Mouse (Mus musculus) cortical plate, adult 2 months (tissue): Measurements from ENCODE around the gene Gsto1. TPM values are rescaled to one million over a fixed set of nuclear protein-coding genes. Genes with fewer than 3 reads are reported as not detected.

Source experiments
- H3K27ac ChIP-seq: fragments of 200-500 bp; 2 replicates; pipeline ENCODE4 v1.5.1; 2012; ENCODE audit warnings: low read length, control low read depth, inconsistent platforms; ENCODE audit not compliant: insufficient read depth
- H3K4me1 ChIP-seq: fragments of 200-500 bp; 2 replicates; pipeline ENCODE4 v1.6.1; 2011; ENCODE audit warnings: low read length; ENCODE audit not compliant: control insufficient read depth, insufficient read depth
- H3K4me3 ChIP-seq: fragments of 200-500 bp; 2 replicates; pipeline ENCODE4 v1.5.1; 2011; ENCODE audit warnings: mild to moderate bottlenecking, low read length, control low read depth; ENCODE audit not compliant: insufficient read depth
- CTCF ChIP-seq: fragments of 200-500 bp; IDR thresholded peaks from 2 replicates; pipeline ENCODE4 v1.5.1; 2011; ENCODE audit warnings: mild to moderate bottlenecking, control low read depth, low read length; ENCODE audit not compliant: insufficient read depth; ENCODE audit errors: extremely low read depth
- POLR2A ChIP-seq: fragments of 200-500 bp; IDR thresholded peaks from 2 replicates; pipeline ENCODE4 v1.6.1; 2011; ENCODE audit warnings: mild to moderate bottlenecking, low read length, control low read depth; ENCODE audit not compliant: insufficient read depth; ENCODE audit errors: extremely low read depth
- polyA plus RNA-seq: library from polyadenylated mRNA; depleted of rRNA; stranded (reverse); fragments of >200 nt; gene quantifications from 2 replicates; pipeline ENCODE4 v1.2.3, GENCODE M21; 2012

The Gsto1 gene
- polyA plus RNA-seq, 1 experiment = 51.4 TPM

- TF ChIP-seq POLR2A (no peak), CTCF (no peak)
- no peak overlapping the region for H3K4me3 ChIP-seq
- H3K4me1 ChIP-seq = no peaks in the 10 kb centered on the region
- no peak overlapping the region for H3K27ac ChIP-seq
These were observed 45.8 kb downstream of the Gsto1 start for GRCm38 (mm10) chr19:47900558-47900957.

- Histone ChIP-seq H3K27ac (no peak overlapping the region), H3K4me3 (no peak overlapping the region), H3K4me1 (no peaks in the 10 kb centered on the region)
- no peak for TF ChIP-seq CTCF
- TF ChIP-seq POLR2A = no peak
These were observed 47.8 kb downstream of the Gsto1 start for GRCm38 (mm10) chr19:47902316-47903201.

GRCm38 (mm10) chr19:47903679-47904078 is 48.9 kb downstream of the Gsto1 start:
- TF ChIP-seq POLR2A (no peak), CTCF (no peak)
- no peak overlapping the region for H3K27ac ChIP-seq
- H3K4me3 ChIP-seq = no peak overlapping the region
- H3K4me1 ChIP-seq = no peaks in the 10 kb centered on the region

GRCm38 (mm10) chr19:47905081-47905480 is 50.3 kb downstream of the Gsto1 start:
- Histone ChIP-seq H3K27ac (no peak overlapping the region), H3K4me3 (no peak overlapping the region)
- TF ChIP-seq CTCF (no peak), POLR2A (no peak)

GRCm38 (mm10) chr19:47905603-47906002 is 50.8 kb downstream of the Gsto1 start:
- H3K4me1 ChIP-seq = no peaks in the 10 kb centered on the region
- no peak overlapping the region for H3K27ac ChIP-seq
- TF ChIP-seq CTCF (no peak), POLR2A (no peak)
- H3K4me3 ChIP-seq = no peak overlapping the region

More at GRCm38 (mm10) chr19:47905081-47905480, 50.3 kb downstream of the Gsto1 start:
- no peaks in the 10 kb centered on the region for H3K4me1 ChIP-seq

- TF ChIP-seq CTCF = no peak
- no peak for TF ChIP-seq POLR2A
- Histone ChIP-seq H3K4me1 (no peaks in the 10 kb centered on the region), H3K4me3 (no peak overlapping the region), H3K27ac (no peak overlapping the region)
These were observed 52.8 kb downstream of the Gsto1 start for GRCm38 (mm10) chr19:47907596-47907995.

GRCm38 (mm10) chr19:47908961-47909371 is 54.2 kb downstream of the Gsto1 start:
- no peak overlapping the region for H3K4me3 ChIP-seq
- H3K27ac ChIP-seq = no peak overlapping the region
- H3K4me1 ChIP-seq = no peaks in the 10 kb centered on the region
- TF ChIP-seq CTCF (no peak), POLR2A (no peak)

- TF ChIP-seq POLR2A (no peak), CTCF (no peak)
- Histone ChIP-seq H3K4me3 (no peak overlapping the region), H3K27ac (no peak overlapping the region), H3K4me1 (no peaks in the 10 kb centered on the region)
These were observed 54.8 kb downstream of the Gsto1 start for GRCm38 (mm10) chr19:47909387-47910116.

GRCm38 (mm10) chr19:47910117-47910618 is 55.4 kb downstream of the Gsto1 start:
- TF ChIP-seq CTCF (no peak), POLR2A (no peak)
- Histone ChIP-seq H3K4me1 (no peaks in the 10 kb centered on the region), H3K4me3 (no peak overlapping the region), H3K27ac (no peak overlapping the region)

GRCm38 (mm10) chr19:47910751-47911150 is 56.0 kb downstream of the Gsto1 start:
- H3K27ac ChIP-seq = no peak overlapping the region
- H3K4me3 ChIP-seq = no peak overlapping the region
- no peaks in the 10 kb centered on the region for H3K4me1 ChIP-seq
- TF ChIP-seq CTCF = no peak
- no peak for TF ChIP-seq POLR2A
